Mouse (Mus musculus): ENCODE measurements around the gene Vwc2l.

- TF ChIP-seq POLR2A (IDR thresholded peaks at IDR 0.05; ENCODE audit: low read depth, low read length), result no peak
- no peak for TF ChIP-seq CTCF (IDR thresholded peaks at IDR 0.05; ENCODE audit: extremely low read depth, insufficient read length, insufficient replicate concordance, low read depth, low read length)
Measured at GRCm38 (mm10) chr1:70853446-70853845, 127.9 kb downstream of the Vwc2l start.

All from small intestine, adult 2 months (tissue).